Mouse (Mus musculus) bone marrow macrophage, adult 2 months (primary cell): ENCODE data around the gene A030005K14Rik. TPM values are rescaled to one million over a fixed set of nuclear protein-coding genes. Genes with fewer than 3 reads are reported as not detected.
A peak's percentile ranks its signal among the peaks of the same experiment; 100 is the strongest.

Experiments used
- H3K27ac ChIP-seq: 2 replicates; pipeline ENCODE4 v1.5.1; 2012; ENCODE audit warnings: low read depth, low read length; ENCODE audit not compliant: insufficient read depth
- H3K4me1 ChIP-seq: 2 replicates; pipeline ENCODE4 v1.6.1; 2012; ENCODE audit warnings: low read length; ENCODE audit not compliant: control insufficient read depth, insufficient read depth
- H3K4me3 ChIP-seq: 2 replicates; pipeline ENCODE4 v1.5.1; 2012; ENCODE audit warnings: mild to moderate bottlenecking, low read length, moderate library complexity; ENCODE audit not compliant: insufficient read depth
- CTCF ChIP-seq: IDR thresholded peaks from 2 replicates; pipeline ENCODE4 v1.5.1; 2012; ENCODE audit warnings: low read depth, mild to moderate bottlenecking, low read length, moderate library complexity
- POLR2A ChIP-seq: IDR thresholded peaks from 2 replicates; pipeline ENCODE4 v1.6.1; 2012; ENCODE audit warnings: mild to moderate bottlenecking, low read depth, low read length, borderline replicate concordance
- polyA plus RNA-seq: library from polyadenylated mRNA; stranded (reverse); fragments of >200 nt; gene quantifications from 2 replicates; pipeline ENCODE4 v1.2.4, GENCODE M21; 2012; ENCODE audit not compliant: missing spikeins, insufficient read depth, insufficient read length

A030005K14Rik gene
- polyA plus RNA-seq, result not detected in 2 replicates

GRCm38 (mm10) chr1:83059278-83059677 is at the start of gene A030005K14Rik:
TSS of gene A030005K14Rik (minus strand) at chr1:83059378.
- Histone ChIP-seq H3K27ac (no peak within 1 kb of the TSS), H3K4me1 (no peaks in the 10 kb centered on the region), H3K4me3 (no peak within 1 kb of the TSS)
- TF ChIP-seq POLR2A (no peak), CTCF (no peak)

GRCm38 (mm10) chr1:83107410-83107978 is 48.3 kb upstream of the A030005K14Rik start:
- Histone ChIP-seq H3K4me1 (no peaks in the 10 kb centered on the region), H3K4me3 (no peak overlapping the region), H3K27ac (no peak overlapping the region)
- TF ChIP-seq POLR2A, result no peak
- TF ChIP-seq CTCF, result no peak

GRCm38 (mm10) chr1:83105464-83105863 is 46.3 kb upstream of the A030005K14Rik start:
- Histone ChIP-seq H3K4me1 (no peaks in the 10 kb centered on the region), H3K4me3 (no peak overlapping the region)
- TF ChIP-seq POLR2A, result no peak
- TF ChIP-seq CTCF, result no peak

GRCm38 (mm10) chr1:83101891-83102290 is 42.7 kb upstream of the A030005K14Rik start:
- H3K27ac ChIP-seq, result no peak overlapping the region
- no peak for TF ChIP-seq POLR2A
- TF ChIP-seq CTCF, result no peak
- no peaks in the 10 kb centered on the region for H3K4me1 ChIP-seq
- H3K4me3 ChIP-seq, result no peak overlapping the region

More at GRCm38 (mm10) chr1:83105464-83105863, 46.3 kb upstream of the A030005K14Rik start:
- H3K27ac ChIP-seq, result no peak overlapping the region

GRCm38 (mm10) chr1:83099580-83100137 is 40.5 kb upstream of the A030005K14Rik start:
- no peak overlapping the region for H3K4me3 ChIP-seq
- H3K4me1 ChIP-seq, result no peaks in the 10 kb centered on the region
- H3K27ac ChIP-seq, result no peak overlapping the region
- TF ChIP-seq POLR2A (no peak), CTCF (no peak)

GRCm38 (mm10) chr1:83099160-83099559 is 40.0 kb upstream of the A030005K14Rik start:
- no peaks in the 10 kb centered on the region for H3K4me1 ChIP-seq
- H3K4me3 ChIP-seq, result no peak overlapping the region
- TF ChIP-seq POLR2A (no peak), CTCF (no peak)
- H3K27ac ChIP-seq, result no peak overlapping the region

GRCm38 (mm10) chr1:83096935-83097334 is 37.8 kb upstream of the A030005K14Rik start:
- Histone ChIP-seq H3K4me3 (no peak overlapping the region), H3K27ac (no peak overlapping the region), H3K4me1 (no peaks in the 10 kb centered on the region)
- TF ChIP-seq POLR2A (no peak), CTCF (no peak)

GRCm38 (mm10) chr1:83091268-83091667 is 32.1 kb upstream of the A030005K14Rik start:
- Histone ChIP-seq H3K4me1 (no peaks in the 10 kb centered on the region), H3K27ac (no peak overlapping the region), H3K4me3 (no peak overlapping the region)
- TF ChIP-seq CTCF (no peak), POLR2A (no peak)

GRCm38 (mm10) chr1:83084790-83085189 is 25.6 kb upstream of the A030005K14Rik start:
- Histone ChIP-seq H3K4me3 (no peak overlapping the region), H3K27ac (no peak overlapping the region), H3K4me1 (no peaks in the 10 kb centered on the region)
- TF ChIP-seq POLR2A (no peak), CTCF (no peak)

GRCm38 (mm10) chr1:83077016-83077415 is 17.8 kb upstream of the A030005K14Rik start:
- TF ChIP-seq POLR2A (no peak), CTCF (no peak)
- H3K4me1 ChIP-seq, result no peaks in the 10 kb centered on the region
- H3K27ac ChIP-seq, result no peak overlapping the region
- H3K4me3 ChIP-seq, result no peak overlapping the region

GRCm38 (mm10) chr1:83076190-83076917 is 17.2 kb upstream of the A030005K14Rik start:
- H3K27ac ChIP-seq, result no peak overlapping the region
- no peaks in the 10 kb centered on the region for H3K4me1 ChIP-seq
- 0 out of 2 replicates have a peak, but pooled peaks have one; percentile 21 for TF ChIP-seq CTCF
- no peak for TF ChIP-seq POLR2A
- no peak overlapping the region; the same call in 1 of the 2 replicates for H3K4me3 ChIP-seq
